Mouse (Mus musculus): ENCODE measurements around the gene Apbb1. TPM values are rescaled to one million over a fixed set of nuclear protein-coding genes. Genes with fewer than 3 reads are reported as not detected.
A peak's percentile ranks its signal among the peaks of the same experiment; 100 is the strongest.

Apbb1 gene
- total RNA-seq, 4 experiments from 2014 or later = 437 to 456 (median 444) TPM

DNA sequence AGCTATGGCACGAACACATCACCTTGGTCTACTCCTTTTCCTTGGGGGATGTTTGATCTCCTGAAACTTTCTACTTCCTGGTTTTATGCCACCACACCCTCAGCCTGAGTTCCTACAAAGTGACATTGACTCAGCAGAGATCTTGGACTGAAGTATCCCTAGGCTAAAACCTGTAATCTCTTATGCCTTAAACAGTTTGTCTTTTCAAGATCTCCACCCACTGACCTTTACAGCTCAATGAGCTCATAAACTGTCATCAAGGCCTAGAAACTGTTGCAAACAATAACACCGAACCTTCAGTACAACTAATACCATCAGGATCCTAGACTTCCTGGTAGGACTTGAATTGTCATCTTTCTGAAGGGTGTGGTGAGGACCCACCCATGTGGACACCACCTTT lies 57.2 kb downstream of the Apbb1 start:
- no peak for DNase-seq (ENCODE audit: low spot score in 2 of 2)

DNA sequence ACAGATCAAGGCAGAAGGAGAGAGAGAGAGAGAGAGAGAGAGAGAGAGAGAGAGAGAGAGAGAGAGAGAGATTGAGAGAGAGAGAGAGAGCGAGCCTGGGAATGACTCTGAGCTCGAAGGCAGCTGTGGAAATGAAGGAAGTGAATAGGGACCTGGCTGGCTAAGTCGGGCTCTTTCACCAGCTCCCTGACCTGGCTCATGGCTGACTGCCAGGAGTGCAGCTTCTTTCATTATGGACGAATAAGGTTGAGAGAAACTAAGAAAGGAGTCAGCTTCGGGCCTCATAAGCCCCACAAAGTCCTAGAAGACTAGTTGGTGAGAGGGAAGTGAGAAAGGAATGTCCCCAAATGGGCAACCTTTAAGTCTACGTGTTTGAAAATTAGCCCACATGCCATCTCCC lies 61.3 kb downstream of the Apbb1 start:
- no peak for DNase-seq (ENCODE audit: low spot score in 2 of 2)

DNA sequence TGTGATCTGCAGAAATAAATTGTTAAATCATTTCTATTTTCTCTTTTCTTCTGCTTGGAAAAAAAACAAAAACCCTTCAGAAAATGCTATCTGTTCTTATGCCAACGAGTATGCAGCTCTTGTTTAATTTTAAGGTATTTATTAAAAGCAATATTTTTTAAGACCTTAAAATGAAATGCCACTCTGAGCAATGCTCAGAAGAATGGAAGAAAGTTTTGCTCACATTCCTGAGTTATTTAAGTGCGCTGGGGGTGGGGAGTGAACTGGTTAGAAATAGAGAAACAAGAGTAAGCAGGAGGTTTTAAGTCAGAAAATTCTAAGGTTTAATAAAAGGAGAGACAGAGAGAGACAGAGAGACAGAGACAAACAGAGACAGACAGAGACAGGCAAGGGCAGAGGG lies 61.7 kb downstream of the Apbb1 start:
- DNase-seq (ENCODE audit: low spot score in 2 of 2) = peak in 1 of 2 experiments; percentile 39

DNA sequence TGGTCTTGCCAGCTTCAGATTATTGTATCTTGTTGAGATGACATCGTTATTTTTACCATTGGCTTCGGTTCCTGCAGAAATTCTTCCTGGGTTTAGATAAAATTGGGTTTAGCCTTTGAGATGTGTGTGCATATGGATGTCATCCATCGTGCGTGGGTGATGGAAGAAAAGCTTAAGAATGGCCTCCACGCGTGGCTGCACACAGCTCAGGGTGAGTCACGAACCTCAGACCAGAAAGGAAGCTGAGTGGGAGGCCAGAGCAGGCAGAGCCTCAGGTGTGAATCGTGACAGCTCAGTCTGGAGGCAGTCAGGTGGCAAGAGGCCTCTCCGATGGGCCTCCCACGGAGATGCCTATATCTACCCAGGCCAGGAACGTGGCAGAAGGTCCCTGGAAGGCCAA lies 62.1 kb downstream of the Apbb1 start:
- DNase-seq (ENCODE audit: low spot score in 2 of 2) = peak; percentile 45 to 97

DNA sequence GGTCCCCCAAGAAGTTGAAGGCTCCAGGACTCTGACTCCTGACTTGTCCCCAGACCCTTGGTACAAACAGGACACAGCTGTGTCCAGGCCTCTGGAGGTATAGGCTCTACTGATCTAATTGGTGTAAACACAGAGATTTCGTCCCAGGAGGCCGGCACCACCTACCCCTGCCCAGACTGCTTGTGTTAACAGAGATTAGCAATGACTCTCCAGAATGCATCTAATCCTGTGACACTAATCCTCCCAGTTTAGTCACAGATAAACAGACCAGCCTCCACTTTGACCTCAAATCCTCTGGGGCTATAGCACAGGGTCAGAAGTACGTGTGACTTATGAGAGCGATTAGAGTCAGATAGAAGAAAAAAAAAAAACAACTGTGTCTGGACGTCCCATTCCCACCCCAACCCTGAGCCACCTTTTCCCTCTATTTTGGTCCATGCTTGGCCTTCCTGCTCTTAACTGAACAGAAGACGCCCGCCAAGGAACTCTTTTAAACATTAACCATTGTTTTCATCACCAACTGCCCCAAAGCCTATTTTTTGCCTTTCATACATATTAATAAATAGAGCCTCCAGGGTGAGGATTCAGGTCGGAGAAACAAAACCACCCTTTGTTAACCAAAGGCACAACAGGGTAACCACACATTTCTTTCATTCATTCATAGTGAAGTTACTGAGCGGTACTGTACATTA lies 64.6 kb downstream of the Apbb1 start:
- DNase-seq (ENCODE audit: low spot score in 2 of 2) = no peak

DNA sequence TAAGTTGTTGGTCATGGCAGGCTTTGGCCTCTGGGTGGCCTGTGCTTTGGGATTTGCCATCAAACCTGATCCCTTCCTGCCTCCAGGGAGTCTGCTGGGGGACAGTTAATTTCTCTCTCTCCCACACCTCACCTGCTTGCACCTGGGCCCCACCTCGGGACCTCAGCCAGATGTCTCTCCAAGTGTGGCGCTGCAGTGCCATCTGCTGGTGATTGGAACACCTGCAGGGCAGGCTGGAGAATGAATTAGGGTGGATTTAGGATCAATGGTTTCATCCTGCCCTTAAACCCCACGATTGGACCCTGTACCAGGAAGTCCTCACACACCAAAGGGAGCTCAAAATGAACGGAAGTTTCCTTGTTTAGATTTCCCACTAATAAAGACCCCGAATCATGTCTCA lies 66.3 kb downstream of the Apbb1 start:
- peak in 1 of 2 experiments; percentile 54 for DNase-seq (ENCODE audit: low spot score in 2 of 2)

DNA sequence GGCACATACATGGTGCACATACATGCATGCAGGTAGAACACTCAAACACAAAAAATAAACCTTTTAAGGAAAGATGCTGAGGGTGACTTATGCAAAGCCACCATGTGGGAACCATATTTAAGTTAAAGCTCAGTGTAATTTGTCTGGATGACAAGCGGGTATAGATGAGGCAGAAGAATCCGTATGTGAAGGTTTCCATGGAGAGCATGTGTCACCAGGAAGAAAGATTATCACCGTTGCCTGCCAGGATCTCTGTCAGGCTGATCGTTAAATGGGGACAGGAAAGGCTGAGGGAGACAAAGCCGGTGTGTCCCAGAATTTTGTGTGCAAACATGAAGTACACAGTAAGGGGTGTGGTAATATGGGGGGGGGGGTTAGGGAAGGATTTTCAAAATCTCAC lies 66.9 kb downstream of the Apbb1 start:
- no peak for DNase-seq (ENCODE audit: low spot score in 2 of 2)

DNA sequence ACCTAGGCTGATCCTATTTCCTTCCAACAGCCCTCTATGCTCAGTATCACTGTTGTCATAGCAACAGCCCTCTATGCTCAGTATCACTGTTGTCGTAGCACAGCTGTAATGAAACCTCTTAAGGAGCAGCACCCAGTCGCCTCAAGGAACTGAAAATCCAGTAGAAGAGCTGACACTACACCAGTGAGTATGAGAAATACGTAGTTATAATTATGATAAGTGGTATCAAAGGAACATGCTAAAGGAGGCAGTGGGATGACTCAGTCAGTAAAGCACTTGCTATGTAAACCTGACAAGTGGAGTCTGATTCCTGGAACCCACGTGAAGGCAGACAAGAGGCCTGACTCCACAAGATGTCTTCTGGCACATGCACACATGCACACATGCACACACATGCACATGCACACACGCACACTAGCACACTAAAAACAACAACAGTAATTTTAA lies 67.6 kb downstream of the Apbb1 start:
- DNase-seq (ENCODE audit: low spot score in 2 of 2) = no peak

DNA sequence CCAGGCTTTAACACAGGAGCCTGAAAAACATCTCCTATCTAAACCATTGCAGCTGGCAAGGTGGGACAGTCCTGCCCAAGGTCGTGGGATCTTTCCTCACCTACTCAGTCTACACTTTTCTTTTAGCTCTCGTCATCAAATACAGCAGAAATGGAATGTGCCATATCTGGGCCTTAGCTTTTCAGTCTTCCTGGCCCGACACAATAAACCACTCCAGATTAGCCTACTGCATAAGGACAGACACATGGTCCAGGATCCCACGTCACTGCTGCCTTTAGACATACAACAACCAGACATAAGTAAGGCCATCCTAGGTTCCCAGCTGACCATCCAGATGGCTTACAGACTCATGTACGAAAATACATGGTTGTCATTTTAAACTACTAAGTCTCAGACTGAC lies 71.3 kb downstream of the Apbb1 start:
- DNase-seq (ENCODE audit: low spot score in 2 of 2) = peak in 1 of 2 experiments; percentile 65

Other genes with a start within 250 kb of the Apbb1 start
- under 1 TPM; 0.27 to 0.57 (median 0.40) TPM for gene Olfr690, start 247.5 kb downstream of the Apbb1 start, total RNA-seq (2022)
- 1 to 10 TPM in 2 of 4 experiments, under 1 TPM in 2; 0.63 to 1.3 (median 0.86) TPM for gene Olfr691, start 239.4 kb downstream of the Apbb1 start, total RNA-seq (2022)
- gene Olfr692, start 213.4 kb downstream of the Apbb1 start, total RNA-seq (2022) = not detected
- gene Gm5901, start 206.6 kb downstream of the Apbb1 start, total RNA-seq (2022) = not detected
- 10 to 100 TPM; 64.6 to 72.6 (median 70.9) TPM for gene Fam160a2, start 181.6 kb downstream of the Apbb1 start, total RNA-seq (2022)
- 1 to 10 TPM in 2 of 4 experiments, under 1 TPM in 2; 0.98 to 2.0 (median 1.1) TPM for gene Cnga4, start 177.1 kb downstream of the Apbb1 start, total RNA-seq (2022)
- gene Cckbr, start 155.9 kb downstream of the Apbb1 start, total RNA-seq (2022) = 10 to 100 TPM; 47.6 to 57.7 (median 52.5) TPM
- gene Cavin3, start 99.4 kb downstream of the Apbb1 start, total RNA-seq (2022) = 10 to 100 TPM; 15.1 to 18.5 (median 17.0) TPM
- gene Smpd1, start 27.3 kb downstream of the Apbb1 start, total RNA-seq (2022) = 100 to 1,000 TPM; 100 to 105 (median 101) TPM
- gene Hpx, start 18.5 kb upstream of the Apbb1 start, total RNA-seq (2022) = under 1 TPM; 0.33 to 0.63 (median 0.44) TPM
- 100 to 1,000 TPM; 137 to 154 (median 148) TPM for gene Trim3, start 51.9 kb upstream of the Apbb1 start, total RNA-seq (2022)
- 10 to 100 TPM; 63.0 to 74.1 (median 68.2) TPM for gene Timm10b, start 58.4 kb upstream of the Apbb1 start, total RNA-seq (2022)
- gene Arfip2, start 58.8 kb upstream of the Apbb1 start, total RNA-seq (2022) = 100 to 1,000 TPM in 1 of 4 experiments, 10 to 100 TPM in 3; 84.6 to 108 (median 91.6) TPM
- gene Gm45799, start 58.9 kb upstream of the Apbb1 start, total RNA-seq (2022) = 10 to 100 TPM in 2 of 4 experiments, 1 to 10 TPM in 2; 9.3 to 13.0 (median 11.2) TPM
- 1 to 10 TPM; 4.8 to 6.3 (median 5.7) TPM for gene Dnhd1, start 69.2 kb upstream of the Apbb1 start, total RNA-seq (2022)
- gene Ilk, start 154.9 kb upstream of the Apbb1 start, total RNA-seq (2022) = 10 to 100 TPM; 74.3 to 83.2 (median 81.6) TPM
- 10 to 100 TPM; 12.5 to 15.5 (median 13.8) TPM for gene Rrp8, start 155.7 kb upstream of the Apbb1 start, total RNA-seq (2022)
- gene Taf10, start 162.7 kb upstream of the Apbb1 start, total RNA-seq (2022) = 100 to 1,000 TPM in 3 of 4 experiments, 10 to 100 TPM in 1; 97.4 to 118 (median 113) TPM
- 10 to 100 TPM; 62.2 to 81.2 (median 67.1) TPM for gene Tpp1, start 170.6 kb upstream of the Apbb1 start, total RNA-seq (2022)
- 10 to 100 TPM in 1 of 4 experiments, 1 to 10 TPM in 3; 9.1 to 10.2 (median 9.5) TPM for gene Dchs1, start 206.0 kb upstream of the Apbb1 start, total RNA-seq (2022)
- 100 to 1,000 TPM in 3 of 4 experiments, 10 to 100 TPM in 1; 89.9 to 106 (median 102) TPM for gene Mrpl17, start 229.4 kb upstream of the Apbb1 start, total RNA-seq (2022)

All from left cerebral cortex, adult 8-10 months (tissue).